Mouse (Mus musculus): ENCODE data around the gene Copa.

GRCm38 (mm10) chr1:172057491-172057921, 24.8 kb upstream of the Copa start, which contains the start of gene Nhlh1:
- no peak for TF ChIP-seq CTCF (IDR thresholded peaks at IDR 0.05; ENCODE audit: extremely low read depth, insufficient read length, insufficient replicate concordance, low read depth, low read length)
- TF ChIP-seq POLR2A (IDR thresholded peaks at IDR 0.05; ENCODE audit: low read depth, low read length) = no peak
